Mouse (Mus musculus) left cerebral cortex, adult 18-20 months (tissue): ENCODE data around the gene Cry1. TPM values are rescaled to one million over a fixed set of nuclear protein-coding genes. Genes with fewer than 3 reads are reported as not detected.

Source experiments
- total RNA-seq, 2 experiments: library from RNA; stranded (reverse); gene quantifications; 2 replicates each; pipeline ENCODE4 v1.2.3; 2021

Gene Cry1
- total RNA-seq, 2 experiments from 2014 or later = 23.9 to 33.3 TPM

Other genes with a start within 250 kb of the Cry1 start
- under 1 TPM; 0.45 to 0.70 TPM for gene Fhl4, start 82.6 kb downstream of the Cry1 start, total RNA-seq
- 10 to 100 TPM; 37.8 to 43.6 TPM for gene Tmem263, start 82.4 kb downstream of the Cry1 start, total RNA-seq
- gene Mterf2, start 57.0 kb downstream of the Cry1 start, total RNA-seq = 10 to 100 TPM; 16.6 to 18.2 TPM
- 10 to 100 TPM; 25.4 to 28.3 TPM for gene Btbd11, start 201.8 kb upstream of the Cry1 start, total RNA-seq